Mouse (Mus musculus) splenic B cell, adult 2 months (primary cell): Measurements from ENCODE around the gene 4833427G06Rik.

ENCODE experiments used
- DNase-seq: peaks from one replicate; pipeline ENCODE4 v3.0.0-alpha.2; 2011; ENCODE audit warnings: low read depth, low spot score
- H3K27me3 ChIP-seq: 2 replicates; pipeline ENCODE4 v1.6.1; 2012; ENCODE audit warnings: mild to moderate bottlenecking, low read length, moderate library complexity, mixed read lengths; ENCODE audit not compliant: control insufficient read depth, poor library complexity, insufficient read depth, severe bottlenecking
- H3K36me3 ChIP-seq: 2 replicates; pipeline ENCODE4 v1.6.1; 2012; ENCODE audit warnings: mild to moderate bottlenecking, low read length, moderate library complexity, mixed read lengths; ENCODE audit not compliant: control insufficient read depth, poor library complexity, insufficient read depth, severe bottlenecking

The 4833427G06Rik gene

GRCm38 (mm10) chr9:51102963-51103807 lies 1.3 kb upstream of the 4833427G06Rik start:
- Histone ChIP-seq H3K36me3 (no peaks in the 10 kb centered on the region), H3K27me3 (no peaks in the 10 kb centered on the region)
- DNase-seq: peak; percentile 23

- Histone ChIP-seq H3K36me3 (no peaks in the 10 kb centered on the region), H3K27me3 (no peaks in the 10 kb centered on the region)
- no peak for DNase-seq
Measured at GRCm38 (mm10) chr9:51096306-51096705, 5.6 kb downstream of the 4833427G06Rik start.

GRCm38 (mm10) chr9:51093697-51094096 lies 8.2 kb downstream of the 4833427G06Rik start:
- H3K36me3 ChIP-seq: no peaks in the 10 kb centered on the region
- no peaks in the 10 kb centered on the region for H3K27me3 ChIP-seq
- DNase-seq: no peak

GRCm38 (mm10) chr9:51081614-51082013 lies 20.3 kb downstream of the 4833427G06Rik start:
- no peak for DNase-seq
- Histone ChIP-seq H3K27me3 (no peaks in the 10 kb centered on the region), H3K36me3 (no peaks in the 10 kb centered on the region)

- no peaks in the 10 kb centered on the region for H3K36me3 ChIP-seq
- peak; percentile 11 for DNase-seq
- no peaks in the 10 kb centered on the region for H3K27me3 ChIP-seq
Measured at GRCm38 (mm10) chr9:51076979-51077315, 24.9 kb downstream of the 4833427G06Rik start, which contains the start of gene Layn. Layn (minus strand) TSS chr9:51077094.

GRCm38 (mm10) chr9:51076300-51076978 lies 25.4 kb downstream of the 4833427G06Rik start:
- no peak for DNase-seq
- Histone ChIP-seq H3K27me3 (no peaks in the 10 kb centered on the region), H3K36me3 (no peaks in the 10 kb centered on the region)

GRCm38 (mm10) chr9:51075780-51076179 lies 26.1 kb downstream of the 4833427G06Rik start:
- no peak for DNase-seq
- no peaks in the 10 kb centered on the region for H3K36me3 ChIP-seq
- H3K27me3 ChIP-seq: no peaks in the 10 kb centered on the region

- no peaks in the 10 kb centered on the region for H3K27me3 ChIP-seq
- H3K36me3 ChIP-seq: no peaks in the 10 kb centered on the region
- DNase-seq: no peak
Measured at GRCm38 (mm10) chr9:51070801-51071200, 31.1 kb downstream of the 4833427G06Rik start.

- DNase-seq: no peak
- Histone ChIP-seq H3K36me3 (no peaks in the 10 kb centered on the region), H3K27me3 (no peaks in the 10 kb centered on the region)
Measured at GRCm38 (mm10) chr9:51068202-51068601, 33.7 kb downstream of the 4833427G06Rik start.

GRCm38 (mm10) chr9:51060601-51061000 lies 41.3 kb downstream of the 4833427G06Rik start, which contains the start of gene Btg4:
Btg4 (plus strand) TSS chr9:51060901.
- no peaks in the 10 kb centered on the region for H3K27me3 ChIP-seq
- no peaks in the 10 kb centered on the region for H3K36me3 ChIP-seq
- DNase-seq: no peak

GRCm38 (mm10) chr9:51058951-51059521 lies 42.8 kb downstream of the 4833427G06Rik start:
- no peak for DNase-seq
- Histone ChIP-seq H3K27me3 (no peaks in the 10 kb centered on the region), H3K36me3 (no peaks in the 10 kb centered on the region)

GRCm38 (mm10) chr9:51056360-51057324 lies 45.2 kb downstream of the 4833427G06Rik start:
- H3K36me3 ChIP-seq: no peaks in the 10 kb centered on the region

GRCm38 (mm10) chr9:51052180-51052579 lies 49.7 kb downstream of the 4833427G06Rik start:
- Histone ChIP-seq H3K27me3 (no peaks in the 10 kb centered on the region), H3K36me3 (no peaks in the 10 kb centered on the region)
- peak; percentile 70 for DNase-seq

More at GRCm38 (mm10) chr9:51056360-51057324, 45.2 kb downstream of the 4833427G06Rik start:
- no peak for DNase-seq
- no peaks in the 10 kb centered on the region for H3K27me3 ChIP-seq

GRCm38 (mm10) chr9:51042136-51042535 lies 59.7 kb downstream of the 4833427G06Rik start:
- no peaks in the 10 kb centered on the region for H3K36me3 ChIP-seq
- H3K27me3 ChIP-seq: no peaks in the 10 kb centered on the region; the same call in 1 of the 2 replicates
- DNase-seq: no peak
